Mouse (Mus musculus) c-Kit-negative CD71-positive TER-119-positive erythroid progenitor cells, embryonic 14.5 days (primary cell): ENCODE results near the gene Olfr632.
"Not testable (repeated sequence)": the region's sequence is repeated elsewhere in the genome, so short reads cannot be mapped to it uniquely, and the experiment has no call there.

Experiments used
- DNase-seq: peaks from one replicate; pipeline ENCODE4 v3.0.0-alpha.2; 2013; ENCODE audit warnings: low read depth, low spot score

The Olfr632 gene

DNA sequence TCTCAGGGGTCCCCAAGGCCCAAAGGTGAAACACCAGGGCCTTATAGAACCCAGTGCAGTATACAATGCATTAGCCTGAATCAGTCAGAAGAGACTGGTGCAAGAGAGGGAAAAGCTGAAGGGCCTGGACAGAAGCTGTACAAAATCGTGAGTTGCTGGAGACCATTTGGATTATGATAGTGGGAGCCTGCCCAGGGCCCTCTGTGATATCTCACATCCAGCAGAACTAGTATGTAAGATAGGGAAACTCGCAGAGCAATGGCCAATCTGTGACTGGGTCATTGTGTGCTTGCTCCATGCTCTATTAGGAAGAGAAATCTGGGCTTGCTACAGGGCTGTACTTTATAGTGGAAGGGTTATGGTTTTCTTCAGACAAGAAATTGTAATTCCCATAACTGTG, at the start of gene Olfr632:
TSS of gene Olfr632 (plus strand) at position 84 of the 400 bp plus-strand sequence.
- DNase-seq: no peak

DNA sequence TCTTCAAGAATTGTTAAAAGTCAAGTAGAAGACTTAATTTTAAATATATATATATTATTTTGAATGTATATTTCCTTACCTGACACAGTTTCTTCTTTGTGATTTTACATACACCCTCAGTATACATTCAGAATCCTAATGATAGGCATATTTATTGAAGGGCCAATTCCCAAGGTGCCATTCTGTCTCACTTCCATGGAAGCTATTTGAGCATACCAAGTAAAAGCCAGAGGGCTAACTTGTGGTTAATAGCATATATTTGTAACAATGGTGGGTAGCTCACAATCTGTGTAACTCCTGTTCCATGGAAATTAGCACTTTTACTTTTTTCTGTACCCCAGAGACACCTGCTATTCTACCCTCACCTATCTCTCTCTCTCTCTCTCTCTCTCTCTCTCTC, 48.0 kb upstream of the Olfr632 start, which contains the start of gene Olfr66:
TSS of gene Olfr66 (minus strand) at position 101 of the 400 bp plus-strand sequence.
- no peak for DNase-seq

DNA sequence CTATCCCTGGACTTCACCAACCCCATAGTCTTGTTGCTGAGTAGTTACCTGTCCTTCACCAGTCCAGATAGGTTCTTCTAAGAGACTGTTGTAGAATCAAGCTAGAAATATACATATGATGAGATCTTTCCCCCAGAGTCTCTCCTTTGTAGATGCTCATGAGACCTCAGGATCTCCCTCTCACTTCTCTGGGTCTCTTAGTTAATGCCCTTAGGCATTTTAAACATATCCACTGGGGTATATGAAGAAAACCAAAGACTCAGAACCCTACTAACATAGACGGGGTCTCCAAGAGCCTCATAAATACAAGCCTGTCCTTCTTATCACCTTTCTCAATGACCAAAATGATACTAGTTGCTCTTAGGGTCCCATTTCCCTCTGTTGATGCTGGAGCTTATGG, 39.8 kb upstream of the Olfr632 start, which contains the start of gene Olfr64:
TSS of gene Olfr64 (minus strand) at position 101 of the 400 bp plus-strand sequence.
- no peak for DNase-seq

DNA sequence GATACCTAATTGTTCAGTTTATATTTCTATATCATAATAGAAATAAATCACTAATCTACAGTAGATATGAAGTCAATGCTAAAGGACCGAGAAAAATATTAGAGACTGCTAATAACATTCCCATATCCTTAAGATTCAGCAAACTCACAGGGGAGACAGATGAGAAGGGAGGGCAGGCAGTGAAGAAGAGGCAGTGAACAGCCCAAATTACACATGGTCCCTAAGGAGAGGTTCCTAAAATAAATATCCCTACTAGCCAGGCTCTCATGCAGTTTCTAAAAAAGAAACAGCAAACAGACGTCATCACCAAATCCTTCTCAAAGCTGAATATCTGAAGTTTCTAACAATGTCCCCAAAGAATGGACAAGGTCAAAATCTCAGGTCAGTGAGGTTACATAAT, 31.0 kb upstream of the Olfr632 start, which contains the start of gene Olfr65:
TSS of gene Olfr65 (plus strand) at position 301 of the 400 bp plus-strand sequence.
- no peak for DNase-seq

DNA sequence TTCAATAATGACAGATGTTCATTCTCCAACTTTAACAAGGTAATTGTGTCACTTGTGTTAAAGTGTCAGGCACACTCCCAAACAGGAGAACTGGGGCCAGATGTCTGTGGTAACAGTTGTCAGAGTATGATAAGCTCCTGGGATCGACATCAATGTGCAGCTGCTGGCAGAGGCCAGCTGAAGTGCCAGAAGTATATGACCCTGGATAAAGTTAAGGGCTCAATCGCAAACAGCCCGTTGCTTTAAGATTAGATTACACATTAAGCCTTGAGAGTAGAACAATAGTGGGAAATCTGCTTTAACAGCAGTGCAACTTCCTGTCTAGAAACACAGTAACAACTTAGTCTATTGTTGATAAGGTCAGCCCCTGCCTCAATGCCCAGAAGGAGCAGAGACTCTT, 24.1 kb upstream of the Olfr632 start:
- peak; percentile 73 for DNase-seq

DNA sequence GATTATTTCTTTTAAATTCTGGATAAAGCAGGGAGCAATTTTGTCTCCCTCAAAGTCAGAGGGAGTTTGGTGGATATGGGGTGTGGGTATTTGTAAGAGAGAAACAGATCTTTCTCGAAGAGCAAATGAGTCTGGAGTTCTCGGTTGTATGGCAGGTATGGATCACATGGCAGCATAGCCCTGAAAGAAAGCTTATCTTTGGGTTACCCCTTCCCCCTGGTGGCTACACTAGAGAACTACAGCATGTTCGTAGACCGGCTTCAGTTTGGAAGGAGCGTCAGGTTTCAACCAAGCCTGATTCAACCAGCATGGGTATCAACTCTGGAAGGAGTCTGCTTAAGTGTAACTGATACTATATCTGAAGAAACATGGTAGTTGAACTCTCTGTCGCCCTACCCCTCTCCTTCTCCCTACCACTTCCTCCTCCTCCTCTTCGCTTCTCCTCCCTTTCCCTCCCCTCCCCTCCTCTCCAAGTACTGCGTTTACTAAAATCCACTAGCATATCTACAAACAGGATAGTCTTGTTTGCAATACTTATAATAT, 21.1 kb upstream of the Olfr632 start:
- peak; percentile 82 for DNase-seq

GRCm38 (mm10) chr7:103915338-103915737, 18.8 kb upstream of the Olfr632 start:
- peak; percentile 46 for DNase-seq

- DNase-seq: no peak
Measured at GRCm38 (mm10) chr7:103928525-103928924, 5.6 kb upstream of the Olfr632 start, which contains the start of gene Olfr631. TSS of gene Olfr631 (plus strand) at chr7:103928825.

DNA sequence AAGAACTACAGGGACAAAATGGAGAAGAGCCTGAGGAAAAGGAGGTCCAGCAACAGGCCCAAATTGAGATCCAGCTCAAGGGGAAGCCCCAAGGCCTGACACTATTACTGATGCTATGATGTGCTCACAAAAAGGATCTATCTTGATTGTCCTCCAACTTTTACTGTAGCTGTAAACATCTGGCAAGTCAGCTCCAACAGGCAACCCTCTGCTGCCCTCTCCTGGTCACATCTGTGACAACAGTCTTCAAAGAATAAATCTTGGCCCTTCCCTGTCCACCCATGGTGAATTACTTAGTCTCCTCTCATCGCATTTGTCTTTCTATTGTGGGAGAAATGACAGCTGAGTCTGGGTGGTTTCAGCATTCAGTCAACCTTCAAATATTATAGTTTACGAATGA, 8.6 kb downstream of the Olfr632 start:
- DNase-seq: peak; percentile 84

DNA sequence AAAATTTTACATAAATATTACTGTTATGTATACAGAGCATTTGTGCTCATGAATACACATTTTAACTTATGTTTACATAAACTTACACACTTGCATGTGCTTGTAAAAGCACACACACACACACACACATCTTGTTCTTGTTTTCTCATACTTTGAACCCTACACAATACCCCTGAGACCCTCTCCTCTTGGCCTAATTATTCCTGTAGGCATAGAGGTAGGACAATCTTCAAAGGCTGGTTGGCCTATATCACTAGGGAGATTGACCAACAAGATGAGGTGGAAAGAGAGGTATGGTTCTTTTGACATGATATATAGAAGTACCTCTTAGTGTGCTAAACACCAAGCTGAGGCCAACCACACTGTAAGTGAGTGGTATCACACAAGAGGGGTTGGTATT, 10.0 kb downstream of the Olfr632 start, which contains the start of gene Olfr633:
TSS of gene Olfr633 (plus strand) at position 301 of the 400 bp plus-strand sequence.
- DNase-seq: no peak

GRCm38 (mm10) chr7:103966873-103967272, 32.7 kb downstream of the Olfr632 start:
- not testable (repeated sequence) for DNase-seq

GRCm38 (mm10) chr7:103970852-103971251, 36.7 kb downstream of the Olfr632 start, which contains the start of gene Olfr635:
TSS of gene Olfr635 (plus strand) at chr7:103971152.
- no peak for DNase-seq

DNA sequence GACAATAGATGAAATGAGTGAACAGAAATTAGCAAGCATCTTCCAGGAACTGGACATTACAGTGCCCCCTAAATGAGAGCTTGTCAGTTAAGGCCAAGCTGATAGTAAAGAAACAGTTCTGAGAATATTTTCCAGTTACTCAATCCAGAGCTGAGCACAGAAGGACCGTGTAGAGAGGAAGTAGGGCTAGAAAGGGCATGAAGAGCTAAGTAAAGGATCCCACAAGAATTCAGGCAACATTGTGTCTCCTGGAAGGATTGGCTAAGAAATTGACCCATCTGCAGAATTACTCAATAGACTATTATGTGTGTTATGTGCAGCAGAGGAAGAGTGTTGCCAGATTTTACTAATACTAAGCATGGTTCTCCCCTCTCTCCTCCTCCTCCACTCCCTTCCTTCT, 37.6 kb downstream of the Olfr632 start:
- DNase-seq: no peak
